In genomic region chr17:34198521-34198912, GRCm38 (mm10) we compare ENCODE assay signal across 7 mouse cellular contexts. TPM values are rescaled to one million over a fixed set of nuclear protein-coding genes. Genes with fewer than 3 reads are reported as not detected.
A peak's percentile ranks its signal among the peaks of the same experiment; 100 is the strongest.
DNase-seq lines count a peak whose midpoint lies in the region; ATAC-seq lines count a peak whose summit lies in the region.

No protein-coding gene starts in this region.

- H3K27ac ChIP-seq in lung, embryonic 16.5 days (ENCODE audit: low read length): no peak overlapping the region
- no peak overlapping the region for H3K27ac ChIP-seq in forebrain, embryonic 13.5 days
- H3K27ac ChIP-seq in liver, embryonic 13.5 days: no peak overlapping the region
- H3K27ac ChIP-seq in stomach, embryonic 15.5 days: no peak overlapping the region

- peaks cover 31% of the 10 kb centered on the region for H3K27me3 ChIP-seq in lung, embryonic 16.5 days (ENCODE audit: control insufficient read depth, insufficient read depth, low read depth, low read length)
- peaks cover 87% of the 10 kb centered on the region for H3K27me3 ChIP-seq in forebrain, embryonic 13.5 days
- H3K27me3 ChIP-seq in liver, embryonic 13.5 days: peaks cover 66% of the 10 kb centered on the region
- H3K27me3 ChIP-seq in stomach, embryonic 15.5 days (replicated peaks): peaks cover 34% of the 10 kb centered on the region

- no peak for DNase-seq in lung, postnatal 25 days (ENCODE audit: low spot score)
- no peak for DNase-seq in liver, embryonic 13.5 days
- no peak for DNase-seq in cerebellum, postnatal 36 days
- no peak for DNase-seq in adrenal gland, adult 18-20 months (ENCODE audit: low spot score in 2 of 2)

- H3K36me3 ChIP-seq in lung, embryonic 16.5 days (ENCODE audit: control insufficient read depth, insufficient read depth, low read length): no peaks in the 10 kb centered on the region
- no peaks in the 10 kb centered on the region for H3K36me3 ChIP-seq in forebrain, embryonic 13.5 days (ENCODE audit: poor library complexity, severe bottlenecking)
- no peaks in the 10 kb centered on the region for H3K36me3 ChIP-seq in liver, embryonic 13.5 days
- H3K36me3 ChIP-seq in stomach, embryonic 15.5 days: no peaks in the 10 kb centered on the region

- 6% methylated on average over 11 of the region's 11 CpGs for WGBS in lung, embryonic 16.5 days
- WGBS in forebrain, embryonic 13.5 days: 6% methylated on average over 11 of the region's 11 CpGs
- WGBS in liver, embryonic 13.5 days (ENCODE audit: insufficient replicate concordance): 6% methylated on average over 11 of the region's 11 CpGs
- WGBS in stomach, embryonic 15.5 days: 7% methylated on average over 11 of the region's 11 CpGs

- H3K4me2 ChIP-seq in lung, embryonic 16.5 days (ENCODE audit: low read depth, low read length): peak overlapping the region; percentile 79
- peak overlapping the region; percentile 63 for H3K4me2 ChIP-seq in forebrain, embryonic 13.5 days
- H3K4me2 ChIP-seq in liver, embryonic 13.5 days: peak overlapping the region; percentile 68
- H3K4me2 ChIP-seq in stomach, embryonic 15.5 days: peak overlapping the region; percentile 78

- H3K4me1 ChIP-seq in lung, embryonic 16.5 days (replicated peaks; ENCODE audit: control insufficient read depth, insufficient read depth, low read length): peaks cover 6% of the 10 kb centered on the region; the same call in 1 of the 2 replicates
- H3K4me1 ChIP-seq in forebrain, embryonic 13.5 days: peaks cover 17% of the 10 kb centered on the region
- H3K4me1 ChIP-seq in liver, embryonic 13.5 days (replicated peaks): peaks cover 24% of the 10 kb centered on the region
- peaks cover 10% of the 10 kb centered on the region for H3K4me1 ChIP-seq in stomach, embryonic 15.5 days

- no peak for ATAC-seq in lung, embryonic 16.5 days (ENCODE audit: low read depth)
- no peak for ATAC-seq in forebrain, embryonic 13.5 days
- no peak for ATAC-seq in liver, embryonic 13.5 days (ENCODE audit: low read depth)
- no peak for ATAC-seq in stomach, embryonic 15.5 days (ENCODE audit: insufficient read depth, low FRiP score, low read depth)

- H3K9ac ChIP-seq in lung, embryonic 16.5 days (ENCODE audit: low read length): peak overlapping the region; percentile 60
- no peak overlapping the region for H3K9ac ChIP-seq in forebrain, embryonic 13.5 days
- H3K9ac ChIP-seq in liver, embryonic 13.5 days: peak overlapping the region; percentile 59; the same call in 1 of the 2 replicates
- no peak overlapping the region for H3K9ac ChIP-seq in stomach, embryonic 15.5 days

- peak overlapping the region; percentile 59 for H3K4me3 ChIP-seq in lung, embryonic 16.5 days (ENCODE audit: low read length)
- H3K4me3 ChIP-seq in forebrain, embryonic 13.5 days: peak overlapping the region; percentile 39
- peak overlapping the region; percentile 59 for H3K4me3 ChIP-seq in liver, embryonic 13.5 days (replicated peaks)
- H3K4me3 ChIP-seq in stomach, embryonic 15.5 days (replicated peaks): peak overlapping the region; percentile 49

- H3K9me3 ChIP-seq in lung, embryonic 16.5 days (ENCODE audit: control insufficient read depth, low read length): no peaks in the 10 kb centered on the region
- no peaks in the 10 kb centered on the region for H3K9me3 ChIP-seq in forebrain, embryonic 13.5 days (replicated peaks)
- H3K9me3 ChIP-seq in liver, embryonic 13.5 days (replicated peaks): no peaks in the 10 kb centered on the region
- no peaks in the 10 kb centered on the region for H3K9me3 ChIP-seq in stomach, embryonic 15.5 days

RNA-seq across cellular contexts. Expression of gene Psmb8, which starts 1.0 kb away (rescaled TPM):
- 21.4 and 37.2 TPM in 2 replicates for polyA plus RNA-seq in lung, embryonic 16.5 days (2015; fragmentation: Nextera tagmentation; extraction: Ambion mirVana)
- polyA plus RNA-seq in forebrain, embryonic 13.5 days (2015; fragmentation: Nextera tagmentation; extraction: Ambion mirVana): 0.65 and 1.6 TPM in 2 replicates
- 15.3 and 18.0 TPM in 2 replicates for polyA plus RNA-seq in liver, embryonic 13.5 days (2015; fragmentation: Nextera tagmentation; extraction: Ambion mirVana)
- 12.1 and 14.6 TPM in 2 replicates for polyA plus RNA-seq in stomach, embryonic 15.5 days (2015; fragmentation: Nextera tagmentation; extraction: Ambion mirVana)
- total RNA-seq in adrenal gland, adult 18-20 months (2021): 10 to 100 TPM; 36.2 to 74.2 TPM

RNA-seq across cellular contexts. Expression of gene Tap2, which starts 4.8 kb away (rescaled TPM):
- polyA plus RNA-seq in lung, embryonic 16.5 days (2015; fragmentation: Nextera tagmentation; extraction: Ambion mirVana): 12.2 and 18.1 TPM in 2 replicates
- polyA plus RNA-seq in forebrain, embryonic 13.5 days (2015; fragmentation: Nextera tagmentation; extraction: Ambion mirVana): 0.76 and 0.87 TPM in 2 replicates
- 5.7 and 6.1 TPM in 2 replicates for polyA plus RNA-seq in liver, embryonic 13.5 days (2015; fragmentation: Nextera tagmentation; extraction: Ambion mirVana)
- polyA plus RNA-seq in stomach, embryonic 15.5 days (2015; fragmentation: Nextera tagmentation; extraction: Ambion mirVana): 5.5 and 7.0 TPM in 2 replicates
- total RNA-seq in adrenal gland, adult 18-20 months (2021): 10 to 100 TPM; 51.6 to 60.9 TPM

RNA-seq across cellular contexts. Expression of gene Psmb9, which starts 11.0 kb away (rescaled TPM):
- polyA plus RNA-seq in lung, embryonic 16.5 days (2015; fragmentation: Nextera tagmentation; extraction: Ambion mirVana): 8.8 and 12.8 TPM in 2 replicates
- polyA plus RNA-seq in forebrain, embryonic 13.5 days (2015; fragmentation: Nextera tagmentation; extraction: Ambion mirVana): 0.43 and 0.73 TPM in 2 replicates
- polyA plus RNA-seq in liver, embryonic 13.5 days (2015; fragmentation: Nextera tagmentation; extraction: Ambion mirVana): 6.6 and 7.7 TPM in 2 replicates
- polyA plus RNA-seq in stomach, embryonic 15.5 days (2015; fragmentation: Nextera tagmentation; extraction: Ambion mirVana): 7.9 and 8.1 TPM in 2 replicates
- 10 to 100 TPM; 15.2 to 31.6 TPM for total RNA-seq in adrenal gland, adult 18-20 months (2021)

RNA-seq across cellular contexts. Expression of gene Tap1, which starts 11.2 kb away (rescaled TPM):
- 7.2 and 9.7 TPM in 2 replicates for polyA plus RNA-seq in lung, embryonic 16.5 days (2015; fragmentation: Nextera tagmentation; extraction: Ambion mirVana)
- polyA plus RNA-seq in forebrain, embryonic 13.5 days (2015; fragmentation: Nextera tagmentation; extraction: Ambion mirVana): 0.84 and 0.94 TPM in 2 replicates
- 2.4 and 3.2 TPM in 2 replicates for polyA plus RNA-seq in liver, embryonic 13.5 days (2015; fragmentation: Nextera tagmentation; extraction: Ambion mirVana)
- polyA plus RNA-seq in stomach, embryonic 15.5 days (2015; fragmentation: Nextera tagmentation; extraction: Ambion mirVana): 7.5 and 7.7 TPM in 2 replicates
- 10 to 100 TPM; 13.8 to 24.9 TPM for total RNA-seq in adrenal gland, adult 18-20 months (2021)

RNA-seq across cellular contexts. Expression of gene H2-Ob, which starts 40.2 kb away (rescaled TPM):
- polyA plus RNA-seq in lung, embryonic 16.5 days (2015; fragmentation: Nextera tagmentation; extraction: Ambion mirVana): 0.35 and 0.53 TPM in 2 replicates
- not detected in 2 replicates for polyA plus RNA-seq in forebrain, embryonic 13.5 days (2015; fragmentation: Nextera tagmentation; extraction: Ambion mirVana)
- polyA plus RNA-seq in liver, embryonic 13.5 days (2015; fragmentation: Nextera tagmentation; extraction: Ambion mirVana): 0.08 TPM in 1 of 2 replicates, not detected in the other
- polyA plus RNA-seq in stomach, embryonic 15.5 days (2015; fragmentation: Nextera tagmentation; extraction: Ambion mirVana): 0.17 and 0.18 TPM in 2 replicates
- total RNA-seq in adrenal gland, adult 18-20 months (2021): under 1 TPM; 0.40 to 0.99 TPM

Comparison
In these comparisons a context has a peak if more than half of its experiments do, and no peak if none do; other contexts are left out.
1. H3K9ac ChIP-seq: peak in lung, embryonic 16.5 days (single experiment) and liver, embryonic 13.5 days (single experiment); none in forebrain, embryonic 13.5 days (single experiment) and stomach, embryonic 15.5 days (single experiment).
2. Peak in every context shown above with its lines, with median percentiles within 50 percentile points of each other: H3K4me2 ChIP-seq and H3K4me3 ChIP-seq.